Mouse (Mus musculus) telencephalon, adult 2 months (tissue): ENCODE data around the gene Dync1i2.

ENCODE experiments used
- DNase-seq: peaks from one replicate; pipeline ENCODE4 v3.0.0-alpha.2; 2011; ENCODE audit warnings: low read depth, low spot score

Gene Dync1i2

GRCm38 (mm10) chr2:71203819-71204432 lies 7.6 kb upstream of the Dync1i2 start:
- DNase-seq, result no peak

GRCm38 (mm10) chr2:71209041-71209755 lies 2.3 kb upstream of the Dync1i2 start:
- no peak for DNase-seq

- no peak for DNase-seq
Measured at GRCm38 (mm10) chr2:71211096-71211495, 410 bp upstream of the Dync1i2 start.

GRCm38 (mm10) chr2:71212360-71212726 lies 837 bp downstream of the Dync1i2 start:
- no peak for DNase-seq

- no peak for DNase-seq
Measured at GRCm38 (mm10) chr2:71221020-71221419, 9.5 kb downstream of the Dync1i2 start.

GRCm38 (mm10) chr2:71227398-71227797 lies 15.9 kb downstream of the Dync1i2 start:
- DNase-seq, result no peak

- DNase-seq, result no peak
Measured at GRCm38 (mm10) chr2:71229603-71230002, 18.1 kb downstream of the Dync1i2 start.

- DNase-seq, result no peak
Measured at GRCm38 (mm10) chr2:71231951-71232350, 20.4 kb downstream of the Dync1i2 start.

- no peak for DNase-seq
Measured at GRCm38 (mm10) chr2:71232976-71233375, 21.5 kb downstream of the Dync1i2 start.

- no peak for DNase-seq
Measured at GRCm38 (mm10) chr2:71235420-71235819, 23.9 kb downstream of the Dync1i2 start.

GRCm38 (mm10) chr2:71236009-71236408 lies 24.5 kb downstream of the Dync1i2 start:
- no peak for DNase-seq

- no peak for DNase-seq
Measured at GRCm38 (mm10) chr2:71241505-71241904, 30.0 kb downstream of the Dync1i2 start.

- DNase-seq, result no peak
Measured at GRCm38 (mm10) chr2:71242180-71242579, 30.7 kb downstream of the Dync1i2 start.

GRCm38 (mm10) chr2:71243058-71243672 lies 31.7 kb downstream of the Dync1i2 start:
- DNase-seq, result no peak

GRCm38 (mm10) chr2:71244807-71245206 lies 33.3 kb downstream of the Dync1i2 start:
- no peak for DNase-seq

- DNase-seq, result peak; percentile 77
Measured at GRCm38 (mm10) chr2:71245416-71245815, 33.9 kb downstream of the Dync1i2 start.

GRCm38 (mm10) chr2:71246096-71246495 lies 34.6 kb downstream of the Dync1i2 start:
- DNase-seq, result no peak

GRCm38 (mm10) chr2:71248071-71248470 lies 36.6 kb downstream of the Dync1i2 start:
- no peak for DNase-seq

- DNase-seq, result no peak
Measured at GRCm38 (mm10) chr2:71250841-71251240, 39.3 kb downstream of the Dync1i2 start.

- DNase-seq, result no peak
Measured at GRCm38 (mm10) chr2:71254836-71255235, 43.3 kb downstream of the Dync1i2 start.

- no peak for DNase-seq
Measured at GRCm38 (mm10) chr2:71256581-71256980, 45.1 kb downstream of the Dync1i2 start.

GRCm38 (mm10) chr2:71264585-71264984 lies 53.1 kb downstream of the Dync1i2 start:
- DNase-seq, result no peak

- DNase-seq, result no peak
Measured at GRCm38 (mm10) chr2:71268691-71269090, 57.2 kb downstream of the Dync1i2 start.
